Mouse (Mus musculus) hindbrain, embryonic 12.5 days (tissue): ENCODE measurements around the gene Ggps1. TPM values are rescaled to one million over a fixed set of nuclear protein-coding genes. Genes with fewer than 3 reads are reported as not detected.

Experiments
- ATAC-seq: fragments of 200-750 bp; cut with Nextera tagmentation; 2 replicates; pipeline ENCODE4 v1.8.0; 2017; ENCODE audit warnings: moderate TSS enrichment; ENCODE audit not compliant: low FRiP score
- H3K27ac ChIP-seq: fragments of 300-500 bp; sonication (generic); 2 replicates; pipeline ENCODE4 v1.5.1; 2016; ENCODE audit warnings: mild to moderate bottlenecking
- H3K27me3 ChIP-seq: fragments of 300-500 bp; sonication (generic); 2 replicates; pipeline ENCODE4 v1.6.1; 2016; ENCODE audit warnings: mild to moderate bottlenecking
- H3K36me3 ChIP-seq: fragments of 300-500 bp; sonication (generic); 2 replicates; pipeline ENCODE4 v1.6.1; 2016; ENCODE audit warnings: mild to moderate bottlenecking
- H3K4me1 ChIP-seq: fragments of 300-500 bp; sonication (generic); 2 replicates; pipeline ENCODE4 v1.6.1; 2016
- H3K4me2 ChIP-seq: fragments of 300-500 bp; sonication (generic); replicated peaks from 2 replicates; pipeline ENCODE4 v1.6.1; 2016; ENCODE audit warnings: mild to moderate bottlenecking
- H3K4me3 ChIP-seq: fragments of 300-500 bp; sonication (generic); 2 replicates; pipeline ENCODE4 v1.5.1; 2016; ENCODE audit warnings: mild to moderate bottlenecking
- H3K9ac ChIP-seq: fragments of 300-500 bp; sonication (generic); 2 replicates; pipeline ENCODE4 v1.6.1; 2016; ENCODE audit warnings: mild to moderate bottlenecking, moderate library complexity
- H3K9me3 ChIP-seq: fragments of 300-500 bp; sonication (generic); replicated peaks from 2 replicates; pipeline ENCODE4 v1.6.1; 2016; ENCODE audit warnings: mild to moderate bottlenecking
- WGBS: fragments of 180-500 bp; shearing (Covaris S2); methylation state at CpG from one replicate; pipeline ENCODE4 v1.1.7; 2016; 5-methylcytosine and 5-hydroxymethylcytosine counted together
- polyA plus RNA-seq: library from polyadenylated mRNA; unstranded; fragments of >200 nt; fragmentation: Nextera tagmentation; extraction: Ambion mirVana; gene quantifications from 2 replicates; pipeline ENCODE4 v1.2.1, GENCODE M21; 2016

The Ggps1 gene
- polyA plus RNA-seq, 1 experiment from 2014 or later: 68.1 TPM

DNA sequence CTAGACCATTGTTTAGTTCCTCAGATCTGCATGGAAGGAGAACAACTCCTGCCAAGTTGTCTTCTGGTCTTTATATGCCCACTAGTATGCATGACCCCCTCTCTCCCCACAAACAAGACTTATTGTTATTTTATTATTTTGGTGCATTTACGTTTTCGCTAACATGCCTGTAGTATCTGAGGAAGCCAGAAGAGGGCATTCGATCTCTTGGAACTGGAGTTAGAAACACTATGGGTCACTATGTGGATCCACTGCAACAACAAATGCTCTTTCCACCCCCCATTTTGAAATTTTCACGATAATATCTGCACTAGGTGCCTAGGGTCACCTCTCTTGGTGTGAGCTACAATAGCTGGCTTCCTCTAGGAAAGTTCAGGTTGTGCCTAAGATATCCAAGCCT is 59.2 kb downstream of the Ggps1 start:
- 85% methylated on average over 4 of the region's 4 CpGs for WGBS
- peaks cover 78% of the 10 kb centered on the region for H3K36me3 ChIP-seq

DNA sequence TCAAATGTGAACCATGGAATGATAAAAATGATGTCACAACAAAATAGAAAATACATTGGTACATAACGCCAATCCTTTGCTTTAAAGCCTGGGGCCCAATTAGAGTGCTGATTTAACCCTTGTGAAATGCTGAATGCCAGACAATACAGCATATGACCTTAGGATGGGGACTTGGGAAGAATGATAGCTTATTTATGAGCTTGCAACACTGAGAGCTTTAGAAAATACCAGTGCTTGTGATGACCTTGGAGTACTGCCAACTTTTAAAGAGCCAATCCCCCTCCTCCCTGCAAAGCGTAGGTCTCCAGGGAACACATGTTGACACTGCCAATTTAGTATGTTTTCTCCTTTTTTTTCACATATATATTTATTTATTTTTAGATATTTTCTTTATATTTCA is 60.6 kb downstream of the Ggps1 start:
- WGBS: 82% methylated on average over 2 of the region's 2 CpGs
- Histone ChIP-seq H3K27ac (no peak overlapping the region), H3K9me3 (no peaks in the 10 kb centered on the region), H3K9ac (no peak overlapping the region), H3K36me3 (peaks cover 83% of the 10 kb centered on the region), H3K4me1 (no peaks in the 10 kb centered on the region), H3K4me3 (no peak overlapping the region), H3K27me3 (no peaks in the 10 kb centered on the region), H3K4me2 (no peak overlapping the region)
- no peak; the same call in 1 of the 2 replicates for ATAC-seq

More for the DNA sequence above, 59.2 kb downstream of the Ggps1 start:
- Histone ChIP-seq H3K4me1 (no peaks in the 10 kb centered on the region), H3K9ac (no peak overlapping the region), H3K4me2 (no peak overlapping the region), H3K9me3 (no peaks in the 10 kb centered on the region), H3K27ac (no peak overlapping the region), H3K27me3 (no peaks in the 10 kb centered on the region), H3K4me3 (no peak overlapping the region)
- no peak for ATAC-seq

Other genes with a start within 250 kb of the Ggps1 start
- gene B3galnt2, start 109.0 kb downstream of the Ggps1 start, polyA plus RNA-seq: 32.4 and 33.3 TPM in 2 replicates
- 78.7 and 86.3 TPM in 2 replicates for gene Tbce, start 23.9 kb downstream of the Ggps1 start, polyA plus RNA-seq
- gene Arid4b, start 256 bp downstream of the Ggps1 start, polyA plus RNA-seq: 93.0 and 97.9 TPM in 2 replicates